In genomic region chr3:27153701-27154209, GRCm38 (mm10) we compare ENCODE assay signal across 7 mouse cellular contexts. TPM values are rescaled to one million over a fixed set of nuclear protein-coding genes. Genes with fewer than 3 reads are reported as not detected.
DNase-seq lines count a peak whose midpoint lies in the region; ATAC-seq lines count a peak whose summit lies in the region.

Gene Ect2, minus strand, starts transcription at chr3:27153878.

- no peaks in the 10 kb centered on the region for H3K9me3 ChIP-seq in intestine, embryonic 16.5 days (ENCODE audit: control insufficient read depth, low read length)
- no peaks in the 10 kb centered on the region for H3K9me3 ChIP-seq in midbrain, embryonic 11.5 days (ENCODE audit: control insufficient read depth, low read length)

- ATAC-seq in intestine, embryonic 16.5 days, result peak; percentile 95
- ATAC-seq in midbrain, embryonic 11.5 days (ENCODE audit: low FRiP score), result peak; percentile 100

- H3K4me3 ChIP-seq in intestine, embryonic 16.5 days (ENCODE audit: low read length), result peak within 1 kb of the TSS; percentile 88
- peak within 1 kb of the TSS; percentile 92 for H3K4me3 ChIP-seq in midbrain, embryonic 11.5 days (ENCODE audit: low read depth, low read length)

- 0 out of 2 replicates have a peak, but pooled peaks cover 4% of the 10 kb centered on the region for H3K36me3 ChIP-seq in intestine, embryonic 16.5 days (ENCODE audit: control insufficient read depth, insufficient read depth, low read length)
- peaks cover 2% of the 10 kb centered on the region; the same call in 1 of the 2 replicates for H3K36me3 ChIP-seq in midbrain, embryonic 11.5 days (ENCODE audit: control insufficient read depth, insufficient read depth, low read length)

- peak within 1 kb of the TSS; percentile 76 for H3K27ac ChIP-seq in intestine, embryonic 16.5 days (ENCODE audit: low read length)
- H3K27ac ChIP-seq in midbrain, embryonic 11.5 days (ENCODE audit: low read depth, low read length), result peak within 1 kb of the TSS; percentile 40

- H3K4me1 ChIP-seq in intestine, embryonic 16.5 days (ENCODE audit: control insufficient read depth, insufficient read depth, low read length), result peaks cover 22% of the 10 kb centered on the region
- H3K4me1 ChIP-seq in midbrain, embryonic 11.5 days (ENCODE audit: control insufficient read depth, insufficient read depth, low read length), result peaks cover 17% of the 10 kb centered on the region

- H3K27me3 ChIP-seq in intestine, embryonic 16.5 days (replicated peaks; ENCODE audit: control insufficient read depth, insufficient read depth, low read length), result no peaks in the 10 kb centered on the region
- no peaks in the 10 kb centered on the region for H3K27me3 ChIP-seq in midbrain, embryonic 11.5 days (ENCODE audit: control insufficient read depth, insufficient read depth, low read length)

- WGBS in intestine, embryonic 16.5 days, result under 1% methylated on average over 37 of the region's 37 CpGs
- WGBS in midbrain, embryonic 11.5 days, result under 1% methylated on average over 37 of the region's 37 CpGs

- H3K4me2 ChIP-seq in intestine, embryonic 16.5 days (ENCODE audit: low read depth, low read length), result peak within 1 kb of the TSS; percentile 60
- peak within 1 kb of the TSS; percentile 47 for H3K4me2 ChIP-seq in midbrain, embryonic 11.5 days

- H3K9ac ChIP-seq in intestine, embryonic 16.5 days (ENCODE audit: low read depth, low read length), result peak within 1 kb of the TSS; percentile 88
- peak within 1 kb of the TSS; percentile 89 for H3K9ac ChIP-seq in midbrain, embryonic 11.5 days (ENCODE audit: low read length)

- DNase-seq in adrenal gland, adult 8-10 months, result peak; percentile 99
- DNase-seq in embryo, embryonic 9.5 days (ENCODE audit: extremely low spot score), result peak; percentile 97
- DNase-seq in gastrocnemius, postnatal 4 days (ENCODE audit: low spot score in 2 of 2), result peak; percentile 96 to 98
- DNase-seq in left cerebral cortex, postnatal 36 days (ENCODE audit: low spot score in 2 of 2), result peak; percentile 97 to 99
- DNase-seq in midbrain, embryonic 11.5 days (ENCODE audit: low spot score, missing footprints), result peak; percentile 100
- DNase-seq in skeletal muscle tissue, adult 2 months (ENCODE audit: low read depth, low spot score), result peak; percentile 99

- intact Hi-C loops in left cerebral cortex, postnatal 36 days (cut with DNase I), result no loop called here

RNA-seq across cellular contexts. Expression of gene Ect2, which starts in this region (rescaled TPM):
- 1 to 10 TPM; 2.6 to 7.0 (median 3.0) TPM for total RNA-seq in adrenal gland, adult 8-10 months (2022)
- 10 to 100 TPM; 15.8 to 18.2 TPM for total RNA-seq in gastrocnemius, postnatal 4 days (2021)
- 38.6 and 41.7 TPM in 2 replicates for polyA plus RNA-seq in intestine, embryonic 16.5 days (2015; fragmentation: Nextera tagmentation; extraction: Ambion mirVana)
- 1 to 10 TPM in 1 of 2 experiments, under 1 TPM in 1; 0.96 to 1.1 TPM for total RNA-seq in left cerebral cortex, postnatal 36 days (2021)
- polyA plus RNA-seq in midbrain, embryonic 11.5 days (2014; fragmentation: Nextera tagmentation; extraction: Ambion mirVana), result 113 and 121 TPM in 2 replicates

Comparison
In these comparisons a context has a peak if more than half of its experiments do, and no peak if none do; other contexts are left out.
1. Peak in every context shown above with its lines: DNase-seq, ATAC-seq, H3K4me3 ChIP-seq and H3K27ac ChIP-seq.